Mouse (Mus musculus) limb, embryonic 11.5 days (tissue): ENCODE data around the gene Zhx3. TPM values are rescaled to one million over a fixed set of nuclear protein-coding genes. Genes with fewer than 3 reads are reported as not detected.

Source experiments
- ATAC-seq: fragments of 200-750 bp; cut with Nextera tagmentation; 2 replicates; pipeline ENCODE4 v1.8.0; 2017; ENCODE audit warnings: low read depth; ENCODE audit not compliant: insufficient number of reproducible peaks, low FRiP score, low TSS enrichment
- DNase-seq: peaks from one replicate; pipeline ENCODE4 v3.0.0-alpha.2; 2015; ENCODE audit warnings: low spot score
- H3K27ac ChIP-seq: fragments of 300-500 bp; sonication (generic); replicated peaks from 2 replicates; pipeline ENCODE4 v1.5.1; 2014; ENCODE audit warnings: low read depth, mild to moderate bottlenecking, low read length
- H3K27me3 ChIP-seq: fragments of 300-500 bp; sonication (generic); 2 replicates; pipeline ENCODE4 v1.6.1; 2014; ENCODE audit warnings: mild to moderate bottlenecking, low read length, mixed read lengths; ENCODE audit not compliant: control insufficient read depth, insufficient read depth
- H3K36me3 ChIP-seq: fragments of 300-500 bp; sonication (generic); 2 replicates; pipeline ENCODE4 v1.6.1; 2014; ENCODE audit warnings: mild to moderate bottlenecking, low read length, moderate library complexity, mixed read lengths; ENCODE audit not compliant: control insufficient read depth, insufficient read depth
- H3K4me1 ChIP-seq: fragments of 300-500 bp; sonication (generic); 2 replicates; pipeline ENCODE4 v1.6.1; 2014; ENCODE audit warnings: low read length, mixed read lengths; ENCODE audit not compliant: control insufficient read depth, insufficient read depth
- H3K4me2 ChIP-seq: fragments of 300-500 bp; sonication (generic); 2 replicates; pipeline ENCODE4 v1.6.1; 2014; ENCODE audit warnings: low read depth, mild to moderate bottlenecking, moderate library complexity; ENCODE audit not compliant: severe bottlenecking
- H3K4me3 ChIP-seq: fragments of 300-500 bp; sonication (generic); 2 replicates; pipeline ENCODE4 v1.5.1; 2014; ENCODE audit warnings: low read depth, low read length
- H3K9ac ChIP-seq: fragments of 300-500 bp; sonication (generic); 2 replicates; pipeline ENCODE4 v1.6.1; 2014; ENCODE audit warnings: mild to moderate bottlenecking, low read length
- H3K9me3 ChIP-seq: fragments of 300-500 bp; sonication (generic); 2 replicates; pipeline ENCODE4 v1.6.1; 2016; ENCODE audit warnings: low read length; ENCODE audit not compliant: control insufficient read depth
- WGBS: fragments of 180-500 bp; shearing (Covaris S2); extraction: QIAGEN DNeasy Blood & Tissue Kit; methylation state at CpG from one replicate; pipeline ENCODE4 v1.1.7; 2014; 5-methylcytosine and 5-hydroxymethylcytosine counted together
- polyA plus RNA-seq: library from polyadenylated mRNA; unstranded; fragments of >200 nt; fragmentation: Nextera tagmentation; extraction: Ambion mirVana; gene quantifications from 2 replicates; pipeline ENCODE4 v1.2.1, GENCODE M21; 2014

Gene Zhx3
- polyA plus RNA-seq, 1 experiment from 2014 or later: 8.2 TPM

GRCm38 (mm10) chr2:160891045-160891444 lies 18.2 kb upstream of the Zhx3 start:
- DNase-seq (no peak), ATAC-seq (no peak)
- H3K9me3 ChIP-seq: no peaks in the 10 kb centered on the region
- H3K36me3 ChIP-seq: no peaks in the 10 kb centered on the region
- H3K9ac ChIP-seq: no peak overlapping the region
- H3K4me2 ChIP-seq: no peak overlapping the region
- H3K27ac ChIP-seq: no peak overlapping the region
- 81% methylated on average over 5 of the region's 5 CpGs for WGBS
- no peaks in the 10 kb centered on the region for H3K4me1 ChIP-seq
- H3K4me3 ChIP-seq: no peak overlapping the region
- no peaks in the 10 kb centered on the region for H3K27me3 ChIP-seq

- Histone ChIP-seq H3K9me3 (no peaks in the 10 kb centered on the region), H3K4me3 (peak overlapping the region; percentile 40), H3K36me3 (no peaks in the 10 kb centered on the region), H3K27ac (no peak overlapping the region), H3K9ac (peak overlapping the region; percentile 9; the same call in 1 of the 2 replicates), H3K27me3 (no peaks in the 10 kb centered on the region), H3K4me1 (no peaks in the 10 kb centered on the region), H3K4me2 (peak overlapping the region; percentile 94)
- DNase-seq (peak; percentile 57), ATAC-seq (peak; percentile 72)
- under 1% methylated on average over 26 of the region's 26 CpGs for WGBS
Observed at GRCm38 (mm10) chr2:160887859-160888258, 15.1 kb upstream of the Zhx3 start.

- Histone ChIP-seq H3K4me2 (peak overlapping the region; percentile 94), H3K27ac (no peak overlapping the region), H3K9ac (no peak overlapping the region), H3K4me1 (no peaks in the 10 kb centered on the region), H3K36me3 (no peaks in the 10 kb centered on the region), H3K9me3 (no peaks in the 10 kb centered on the region), H3K27me3 (no peaks in the 10 kb centered on the region), H3K4me3 (peak overlapping the region; percentile 40)
- peak; percentile 59; the same call in 1 of the 2 replicates for ATAC-seq
- DNase-seq: peak; percentile 89
- under 1% methylated on average over 11 of the region's 11 CpGs for WGBS
Observed at GRCm38 (mm10) chr2:160887284-160887683, 14.5 kb upstream of the Zhx3 start.

GRCm38 (mm10) chr2:160886221-160886620 lies 13.4 kb upstream of the Zhx3 start:
- 76% methylated on average over 3 of the region's 3 CpGs for WGBS
- DNase-seq: no peak
- H3K27ac ChIP-seq: no peak overlapping the region

GRCm38 (mm10) chr2:160884830-160885229 lies 12.0 kb upstream of the Zhx3 start:
- WGBS: 22% methylated on average over 2 of the region's 2 CpGs
- DNase-seq: peak; percentile 82
- Histone ChIP-seq H3K36me3 (no peaks in the 10 kb centered on the region), H3K9ac (no peak overlapping the region), H3K4me3 (no peak overlapping the region), H3K27ac (no peak overlapping the region), H3K4me2 (no peak overlapping the region), H3K4me1 (no peaks in the 10 kb centered on the region), H3K27me3 (no peaks in the 10 kb centered on the region), H3K9me3 (no peaks in the 10 kb centered on the region)
- ATAC-seq: no peak

More at GRCm38 (mm10) chr2:160886221-160886620, 13.4 kb upstream of the Zhx3 start:
- no peak for ATAC-seq
- no peaks in the 10 kb centered on the region for H3K36me3 ChIP-seq
- no peak overlapping the region for H3K9ac ChIP-seq
- no peak overlapping the region for H3K4me3 ChIP-seq
- no peaks in the 10 kb centered on the region for H3K9me3 ChIP-seq
- no peaks in the 10 kb centered on the region for H3K4me1 ChIP-seq
- H3K4me2 ChIP-seq: no peak overlapping the region
- H3K27me3 ChIP-seq: no peaks in the 10 kb centered on the region

GRCm38 (mm10) chr2:160883912-160884311 lies 11.1 kb upstream of the Zhx3 start:
- Histone ChIP-seq H3K36me3 (no peaks in the 10 kb centered on the region), H3K9me3 (no peaks in the 10 kb centered on the region), H3K9ac (no peak overlapping the region), H3K27ac (no peak overlapping the region), H3K4me3 (no peak overlapping the region), H3K27me3 (no peaks in the 10 kb centered on the region), H3K4me2 (no peak overlapping the region), H3K4me1 (no peaks in the 10 kb centered on the region)
- ATAC-seq (no peak), DNase-seq (no peak)
- 82% methylated on average over 4 of the region's 4 CpGs for WGBS

- Histone ChIP-seq H3K27ac (no peak overlapping the region), H3K4me2 (no peak overlapping the region), H3K27me3 (no peaks in the 10 kb centered on the region), H3K4me3 (no peak overlapping the region), H3K36me3 (no peaks in the 10 kb centered on the region), H3K9ac (no peak overlapping the region), H3K9me3 (no peaks in the 10 kb centered on the region), H3K4me1 (no peaks in the 10 kb centered on the region)
- ATAC-seq: no peak
- WGBS: 85% methylated on average over 5 of the region's 5 CpGs
- no peak for DNase-seq
Observed at GRCm38 (mm10) chr2:160882436-160882835, 9.6 kb upstream of the Zhx3 start.

GRCm38 (mm10) chr2:160881462-160882101 lies 8.8 kb upstream of the Zhx3 start:
- Histone ChIP-seq H3K4me1 (no peaks in the 10 kb centered on the region), H3K27ac (no peak overlapping the region), H3K4me3 (no peak overlapping the region), H3K9ac (no peak overlapping the region), H3K36me3 (no peaks in the 10 kb centered on the region), H3K27me3 (no peaks in the 10 kb centered on the region), H3K9me3 (no peaks in the 10 kb centered on the region), H3K4me2 (no peak overlapping the region)
- ATAC-seq (no peak), DNase-seq (no peak)
- WGBS: 49% methylated on average over 6 of the region's 6 CpGs
